Mouse (Mus musculus): ENCODE results near the gene Tex2. TPM values are rescaled to one million over a fixed set of nuclear protein-coding genes. Genes with fewer than 3 reads are reported as not detected.

Tex2 gene
- total RNA-seq, 1 experiment = 34.4 TPM

GRCm38 (mm10) chr11:106633456-106633855 lies 20.2 kb upstream of the Tex2 start:
- H3K4me1 ChIP-seq (ENCODE audit: control insufficient read depth in 2 of 2, insufficient read depth in 2 of 2, low read length in 2 of 2, poor library complexity in 1 of 2) = peaks cover 0 to 12% of the 10 kb centered on the region in 2 experiments; a peak in 2 of 4 replicates
- H3K36me3 ChIP-seq (ENCODE audit: control insufficient read depth, insufficient read depth, low read length, poor library complexity, severe bottlenecking) = no peaks in the 10 kb centered on the region
- no peak overlapping the region for H3K9ac ChIP-seq (ENCODE audit: insufficient read depth, low read depth, low read length, poor library complexity, severe bottlenecking)
- no peaks in the 10 kb centered on the region; the same call in 1 of the 2 replicates for H3K9me3 ChIP-seq (ENCODE audit: control insufficient read depth, insufficient read depth, low read depth, low read length)
- no peak for DNase-seq (ENCODE audit: low read depth, low spot score)
- no peak overlapping the region for H3K4me3 ChIP-seq (ENCODE audit: insufficient read depth in 1 of 2, low read depth in 1 of 2, low read length in 2 of 2, poor library complexity in 1 of 2, severe bottlenecking in 1 of 2)
- H3K27ac ChIP-seq (ENCODE audit: insufficient read depth, low read depth, low read length, poor library complexity, severe bottlenecking) = peak overlapping the region; percentile 38
- in situ Hi-C loops (cut with MboI; ENCODE audit: low sequenced_read_pairs in 2 of 2, unreplicated experiment in 2 of 2) = loop anchor here in 1 of 2 experiments (10.0 kb wide), 1 partner anchor 219 kb away; no protein-coding TSS in a partner anchor
- TF ChIP-seq HCFC1 (IDR thresholded peaks at IDR 0.05; ENCODE audit: borderline replicate concordance, insufficient read depth, low read length) = no peak
- no peak for TF ChIP-seq ZC3H11A (IDR thresholded peaks at IDR 0.05; ENCODE audit: borderline replicate concordance, low read depth, low read length)
- TF ChIP-seq ZNF384 (IDR thresholded peaks at IDR 0.05; ENCODE audit: low read depth, low read length) = no peak
- TF ChIP-seq MAFK (IDR thresholded peaks at IDR 0.05; ENCODE audit: insufficient read depth, low read depth, low read length) = no peak
- no peak for TF ChIP-seq CHD2 (IDR thresholded peaks at IDR 0.05; ENCODE audit: low read depth, low read length)

DNA sequence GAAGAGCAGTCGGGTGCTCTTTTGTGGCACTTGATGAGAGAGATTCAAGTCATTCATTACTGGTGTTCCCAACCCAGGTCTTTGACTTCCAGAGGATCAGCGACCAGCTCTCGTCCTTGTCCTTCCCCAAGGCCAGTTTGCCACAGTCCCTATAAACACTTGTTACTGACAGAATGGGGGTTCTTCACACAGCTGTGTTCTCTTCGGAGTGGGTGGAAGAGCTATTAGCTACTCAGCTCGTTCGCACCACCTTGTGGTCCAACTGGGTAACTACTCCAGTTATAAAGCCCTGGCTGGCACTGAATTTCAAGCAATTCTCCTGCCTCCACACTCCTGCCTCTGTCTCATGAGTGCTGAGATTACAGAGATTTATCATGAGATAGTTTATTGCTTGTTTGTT lies 14.5 kb upstream of the Tex2 start:
- H3K36me3 ChIP-seq (ENCODE audit: control insufficient read depth, insufficient read depth, low read length, poor library complexity, severe bottlenecking) = no peaks in the 10 kb centered on the region
- TF ChIP-seq CHD2 (IDR thresholded peaks at IDR 0.05; ENCODE audit: low read depth, low read length) (no peak), ZNF384 (IDR thresholded peaks at IDR 0.05; ENCODE audit: low read depth, low read length) (no peak), ZC3H11A (IDR thresholded peaks at IDR 0.05; ENCODE audit: borderline replicate concordance, low read depth, low read length) (peak; percentile 95), HCFC1 (IDR thresholded peaks at IDR 0.05; ENCODE audit: borderline replicate concordance, insufficient read depth, low read length) (no peak)
- H3K9ac ChIP-seq (ENCODE audit: insufficient read depth, low read depth, low read length, poor library complexity, severe bottlenecking) = no peak overlapping the region
- H3K9me3 ChIP-seq (ENCODE audit: control insufficient read depth, insufficient read depth, low read depth, low read length) = no peaks in the 10 kb centered on the region; the same call in 1 of the 2 replicates
- DNase-seq (ENCODE audit: low read depth, low spot score) = no peak
- no peak overlapping the region for H3K27ac ChIP-seq (ENCODE audit: insufficient read depth, low read depth, low read length, poor library complexity, severe bottlenecking)
- no peak overlapping the region for H3K4me3 ChIP-seq (ENCODE audit: insufficient read depth in 1 of 2, low read depth in 1 of 2, low read length in 2 of 2, poor library complexity in 1 of 2, severe bottlenecking in 1 of 2)
- in situ Hi-C loops (cut with MboI; ENCODE audit: low sequenced_read_pairs in 2 of 2, unreplicated experiment in 2 of 2) = loop anchor here in 1 of 2 experiments (5.0 to 10.0 kb wide), 2 partner anchors 110 to 203 kb away; no protein-coding TSS in a partner anchor
- H3K4me1 ChIP-seq (ENCODE audit: control insufficient read depth in 2 of 2, insufficient read depth in 2 of 2, low read length in 2 of 2, poor library complexity in 1 of 2) = no peaks in the 10 kb centered on the region

GRCm38 (mm10) chr11:106625577-106625976 lies 12.4 kb upstream of the Tex2 start:
- no peak for TF ChIP-seq MAFK (IDR thresholded peaks at IDR 0.05; ENCODE audit: insufficient read depth, low read depth, low read length)
- TF ChIP-seq ZC3H11A (IDR thresholded peaks at IDR 0.05; ENCODE audit: borderline replicate concordance, low read depth, low read length) = no peak
- TF ChIP-seq HCFC1 (IDR thresholded peaks at IDR 0.05; ENCODE audit: borderline replicate concordance, insufficient read depth, low read length) = no peak
- TF ChIP-seq ZNF384 (IDR thresholded peaks at IDR 0.05; ENCODE audit: low read depth, low read length) = no peak
- TF ChIP-seq CHD2 (IDR thresholded peaks at IDR 0.05; ENCODE audit: low read depth, low read length) = no peak
- no peak for DNase-seq (ENCODE audit: low read depth, low spot score)
- no peak overlapping the region for H3K9ac ChIP-seq (ENCODE audit: insufficient read depth, low read depth, low read length, poor library complexity, severe bottlenecking)
- H3K4me3 ChIP-seq (ENCODE audit: insufficient read depth in 1 of 2, low read depth in 1 of 2, low read length in 2 of 2, poor library complexity in 1 of 2, severe bottlenecking in 1 of 2) = no peak overlapping the region
- no peaks in the 10 kb centered on the region for H3K36me3 ChIP-seq (ENCODE audit: control insufficient read depth, insufficient read depth, low read length, poor library complexity, severe bottlenecking)
- in situ Hi-C loops (cut with MboI; ENCODE audit: low sequenced_read_pairs in 2 of 2, unreplicated experiment in 2 of 2) = loop anchor here in 1 of 2 experiments (5.0 to 10.0 kb wide), 2 partner anchors 108 to 201 kb away; no protein-coding TSS in a partner anchor
- no peaks in the 10 kb centered on the region for H3K9me3 ChIP-seq (ENCODE audit: control insufficient read depth, insufficient read depth, low read depth, low read length)
- no peaks in the 10 kb centered on the region for H3K4me1 ChIP-seq (ENCODE audit: control insufficient read depth in 2 of 2, insufficient read depth in 2 of 2, low read length in 2 of 2, poor library complexity in 1 of 2)
- H3K27ac ChIP-seq (ENCODE audit: insufficient read depth, low read depth, low read length, poor library complexity, severe bottlenecking) = no peak overlapping the region

GRCm38 (mm10) chr11:106623629-106624028 lies 10.4 kb upstream of the Tex2 start:
- in situ Hi-C loops (cut with MboI; ENCODE audit: low sequenced_read_pairs in 2 of 2, unreplicated experiment in 2 of 2) = loop anchor here in 1 of 2 experiments (10.0 kb wide), 1 partner anchor 199 kb away; no protein-coding TSS in a partner anchor
- no peak overlapping the region for H3K9ac ChIP-seq (ENCODE audit: insufficient read depth, low read depth, low read length, poor library complexity, severe bottlenecking)
- no peaks in the 10 kb centered on the region for H3K9me3 ChIP-seq (ENCODE audit: control insufficient read depth, insufficient read depth, low read depth, low read length)
- peaks cover 2 to 3% of the 10 kb centered on the region in 2 experiments; a peak in 2 of 4 replicates for H3K4me1 ChIP-seq (ENCODE audit: control insufficient read depth in 2 of 2, insufficient read depth in 2 of 2, low read length in 2 of 2, poor library complexity in 1 of 2)
- no peak for TF ChIP-seq HCFC1 (IDR thresholded peaks at IDR 0.05; ENCODE audit: borderline replicate concordance, insufficient read depth, low read length)
- TF ChIP-seq MAFK (IDR thresholded peaks at IDR 0.05; ENCODE audit: insufficient read depth, low read depth, low read length) = no peak
- TF ChIP-seq ZNF384 (IDR thresholded peaks at IDR 0.05; ENCODE audit: low read depth, low read length) = no peak
- no peak for TF ChIP-seq ZC3H11A (IDR thresholded peaks at IDR 0.05; ENCODE audit: borderline replicate concordance, low read depth, low read length)
- TF ChIP-seq CHD2 (IDR thresholded peaks at IDR 0.05; ENCODE audit: low read depth, low read length) = no peak
- DNase-seq (ENCODE audit: low read depth, low spot score) = no peak
- H3K36me3 ChIP-seq (ENCODE audit: control insufficient read depth, insufficient read depth, low read length, poor library complexity, severe bottlenecking) = no peaks in the 10 kb centered on the region
- H3K4me3 ChIP-seq (ENCODE audit: insufficient read depth in 1 of 2, low read depth in 1 of 2, low read length in 2 of 2, poor library complexity in 1 of 2, severe bottlenecking in 1 of 2) = no peak overlapping the region
- H3K27ac ChIP-seq (ENCODE audit: insufficient read depth, low read depth, low read length, poor library complexity, severe bottlenecking) = no peak overlapping the region
